Mouse (Mus musculus) mature B cell (primary cell): ENCODE measurements at regions not wholly inside any gene's neighbourhood (a gene's known extent, or its start where the extent isn't known, plus 50 kb on each side); places are given as distances from the start of the nearest gene placed in this dataset.

Experiments
- in situ Hi-C: fragments of 300-500 bp; cut with MboI; formaldehyde crosslinking; loops from 2 replicates; pipeline ENCODE4 v1.14.3; 2019

- in situ Hi-C loops, result no loop called here
Observed at GRCm38 (mm10) chr13:51930931-51931330, 84.5 kb downstream of the Gadd45g start.

- in situ Hi-C loops, result no loop called here
Observed at GRCm38 (mm10) chr13:51935827-51936226, 89.3 kb downstream of the Gadd45g start.

GRCm38 (mm10) chr13:51936441-51936840 lies 90.0 kb downstream of the Gadd45g start:
- in situ Hi-C loops, result no loop called here

DNA sequence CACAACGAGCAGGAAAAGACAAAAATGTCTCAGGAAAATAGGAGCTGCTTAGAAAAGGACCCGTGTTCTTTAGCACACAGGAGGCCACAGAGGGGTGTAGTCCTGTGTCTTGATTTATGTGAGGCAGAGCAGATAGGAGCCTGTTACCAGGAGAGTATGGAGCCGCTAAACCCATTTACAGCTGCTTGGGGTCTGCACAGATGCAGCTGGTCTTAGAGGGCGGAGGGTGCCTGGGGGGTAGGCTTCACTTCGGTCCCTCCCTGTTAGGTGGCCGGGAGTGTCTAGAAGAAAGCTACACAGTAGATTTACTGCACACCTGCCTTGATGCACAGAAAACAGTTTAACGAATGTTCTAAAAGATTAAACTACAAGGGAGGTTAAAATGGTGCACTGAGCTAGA lies 91.4 kb downstream of the Gadd45g start:
- in situ Hi-C loops, result no loop called here

DNA sequence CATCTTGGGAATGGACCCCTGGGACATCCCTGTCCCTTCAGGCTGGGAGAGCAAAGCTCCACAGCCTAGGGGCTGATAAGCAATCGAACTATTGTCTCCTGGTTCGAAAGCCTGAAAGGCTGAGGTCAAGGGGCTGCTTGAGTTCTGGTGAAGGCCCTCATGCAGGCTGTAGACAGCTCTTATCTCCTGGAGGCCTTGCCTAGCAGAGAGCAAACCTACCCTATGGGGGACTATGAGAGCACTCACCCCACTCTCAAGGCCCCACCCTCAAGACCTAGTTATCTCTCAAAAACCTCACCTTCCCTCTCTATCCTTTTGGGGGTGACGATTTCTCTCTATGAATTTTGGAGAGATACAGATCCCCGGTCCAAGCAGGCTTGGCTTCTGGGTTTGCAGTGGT lies 92.8 kb downstream of the Gadd45g start:
- in situ Hi-C loops, result no loop called here

DNA sequence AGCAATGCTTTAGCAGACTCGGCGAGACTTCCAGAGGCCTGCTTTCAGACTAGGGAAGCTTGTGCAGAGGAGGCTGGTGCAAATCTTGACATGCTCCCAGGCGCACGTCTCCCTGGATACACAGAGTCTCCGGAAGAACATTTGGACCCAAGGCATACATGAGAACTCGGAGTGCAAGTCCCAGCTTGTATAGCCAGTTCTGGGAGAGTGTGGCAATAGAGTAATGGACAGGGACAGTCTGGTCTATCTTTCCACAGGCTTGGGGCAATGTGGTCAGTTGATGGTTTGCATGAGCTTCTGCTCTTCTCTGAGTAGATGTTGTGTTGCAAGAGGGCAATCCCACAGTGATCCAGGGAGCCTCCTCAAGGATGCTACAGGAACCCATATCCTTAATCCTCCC lies 93.2 kb downstream of the Gadd45g start:
- in situ Hi-C loops, result no loop called here

DNA sequence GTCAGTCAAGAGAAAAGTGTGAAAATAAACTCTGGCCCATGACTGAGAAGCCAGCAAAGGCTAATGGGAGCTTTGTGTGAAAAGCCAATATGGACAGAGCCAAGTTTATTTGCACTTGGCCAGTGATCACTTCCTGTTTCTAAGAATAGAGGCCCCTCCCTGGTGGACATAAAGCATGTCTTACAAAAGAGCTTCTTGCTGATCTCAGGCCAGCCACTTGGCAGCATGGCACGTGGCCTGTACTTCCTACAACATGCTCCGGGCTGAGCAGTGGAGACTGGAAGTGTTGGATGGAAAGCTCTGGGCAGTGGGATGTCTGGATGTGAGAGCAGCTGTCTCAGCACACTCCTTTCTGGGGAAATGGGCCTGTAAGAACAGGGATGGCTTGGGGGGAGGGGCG lies 99.7 kb downstream of the Gadd45g start:
- in situ Hi-C loops, result no loop called here

GRCm38 (mm10) chr13:51948896-51949295 lies 102.4 kb downstream of the Gadd45g start:
- in situ Hi-C loops, result no loop called here

- in situ Hi-C loops, result no loop called here
Observed at GRCm38 (mm10) chr13:51951506-51952038, 105.1 kb downstream of the Gadd45g start.

GRCm38 (mm10) chr13:51953084-51953483 lies 106.6 kb downstream of the Gadd45g start:
- in situ Hi-C loops, result no loop called here

- in situ Hi-C loops, result no loop called here
Observed at GRCm38 (mm10) chr13:51953569-51953968, 107.1 kb downstream of the Gadd45g start.

DNA sequence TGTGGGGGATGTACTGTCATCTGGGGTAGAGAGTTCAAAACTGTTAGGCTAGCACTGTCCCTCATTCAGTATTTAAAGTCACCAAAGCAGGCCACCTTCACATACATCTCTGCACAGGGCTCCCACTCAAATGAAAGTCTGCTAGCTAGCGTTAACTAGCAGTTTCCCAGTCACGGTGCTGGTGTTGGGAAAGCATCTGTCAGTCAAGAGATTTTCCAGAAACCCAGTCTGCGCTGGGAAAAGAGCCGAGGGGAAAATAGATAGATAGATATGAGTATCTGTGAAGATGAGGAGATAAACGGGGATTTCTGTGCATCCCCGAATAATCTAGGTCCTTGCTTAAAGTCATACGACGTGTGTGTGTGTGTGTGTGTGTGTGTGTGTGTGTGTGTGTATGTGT lies 110.6 kb downstream of the Gadd45g start:
- in situ Hi-C loops, result no loop called here

- in situ Hi-C loops, result no loop called here
Observed at GRCm38 (mm10) chr13:51959591-51959990, 113.1 kb downstream of the Gadd45g start.

GRCm38 (mm10) chr13:51960262-51960661 lies 113.8 kb downstream of the Gadd45g start:
- in situ Hi-C loops, result no loop called here

GRCm38 (mm10) chr13:51962191-51962611 lies 115.7 kb downstream of the Gadd45g start:
- in situ Hi-C loops, result no loop called here

- in situ Hi-C loops, result no loop called here
Observed at GRCm38 (mm10) chr13:51962676-51963075, 116.2 kb downstream of the Gadd45g start.

- in situ Hi-C loops, result no loop called here
Observed at GRCm38 (mm10) chr13:51963966-51964365, 117.5 kb downstream of the Gadd45g start.

DNA sequence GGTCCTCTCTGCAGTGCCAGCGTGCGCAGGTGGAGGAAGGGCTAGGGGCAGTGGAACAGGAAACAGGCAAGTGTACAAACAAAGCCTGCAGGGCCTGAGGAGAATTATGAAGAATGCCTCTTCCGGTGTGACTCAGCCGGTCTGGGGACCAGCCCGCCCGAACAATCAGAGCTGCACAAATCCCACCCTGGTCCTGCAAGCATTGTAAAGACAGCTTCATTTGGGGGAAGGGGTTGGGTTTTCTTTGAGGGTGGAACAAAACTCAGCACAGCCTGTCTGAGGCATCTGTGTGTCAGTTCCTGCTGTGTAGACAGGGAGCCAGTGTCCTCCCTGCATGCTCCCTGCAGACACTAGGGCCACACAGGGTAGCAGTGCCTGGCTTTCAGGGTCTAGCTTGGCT lies 117.9 kb downstream of the Gadd45g start:
- in situ Hi-C loops, result no loop called here

GRCm38 (mm10) chr13:51964921-51965320 lies 118.4 kb downstream of the Gadd45g start:
- in situ Hi-C loops, result no loop called here

GRCm38 (mm10) chr13:51968103-51968502 lies 121.6 kb downstream of the Gadd45g start:
- in situ Hi-C loops, result no loop called here

- in situ Hi-C loops, result no loop called here
Observed at GRCm38 (mm10) chr13:51968796-51969195, 122.3 kb downstream of the Gadd45g start.

GRCm38 (mm10) chr13:51970051-51970450 lies 123.6 kb downstream of the Gadd45g start:
- in situ Hi-C loops, result no loop called here

DNA sequence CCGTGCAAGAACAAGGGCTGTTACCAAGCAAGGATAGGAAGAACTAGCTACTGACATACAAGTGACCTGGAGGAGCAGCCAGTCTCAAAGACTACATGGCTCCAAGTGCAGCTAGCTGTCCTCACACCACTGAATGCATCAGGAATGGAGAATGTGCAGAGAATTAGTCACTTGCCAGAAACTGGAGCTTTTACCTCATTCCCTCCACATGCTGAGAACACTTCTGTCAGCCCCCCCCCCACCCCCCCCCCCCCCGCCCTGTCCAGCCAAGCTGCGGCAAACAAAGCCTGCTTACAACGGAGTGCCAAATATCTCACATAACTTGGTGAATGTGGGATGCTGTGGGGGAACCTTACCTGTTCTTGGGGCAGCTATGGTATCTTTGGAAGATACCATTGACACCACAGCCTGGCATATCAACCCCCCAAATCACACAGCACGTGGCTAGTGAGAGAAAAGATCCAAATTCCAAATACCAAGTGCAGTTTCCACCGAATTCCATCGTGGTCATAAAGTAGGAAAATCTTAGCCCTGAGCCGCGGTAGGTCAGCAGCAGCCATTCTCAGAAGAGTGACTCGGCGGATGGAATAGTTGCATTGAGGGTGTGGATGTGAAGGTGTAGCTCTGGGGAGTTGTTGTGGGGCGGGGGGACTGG lies 126.3 kb downstream of the Gadd45g start:
- in situ Hi-C loops, result no loop called here

- in situ Hi-C loops, result no loop called here
Observed at GRCm38 (mm10) chr13:51973461-51973860, 127.0 kb downstream of the Gadd45g start.
